Mouse (Mus musculus): ENCODE data around the gene Fam170b.

- TF ChIP-seq CTCF (IDR thresholded peaks at IDR 0.05; ENCODE audit: low read depth) (no peak), EP300 (IDR thresholded peaks at IDR 0.05; ENCODE audit: low read depth) (no peak)
These were observed 8.2 kb upstream of the Fam170b start for GRCm38 (mm10) chr14:32825426-32826032.

All from heart, postnatal 0 days (tissue).